ENCODE assay signal across 8 mouse cellular contexts in the genomic region with DNA sequence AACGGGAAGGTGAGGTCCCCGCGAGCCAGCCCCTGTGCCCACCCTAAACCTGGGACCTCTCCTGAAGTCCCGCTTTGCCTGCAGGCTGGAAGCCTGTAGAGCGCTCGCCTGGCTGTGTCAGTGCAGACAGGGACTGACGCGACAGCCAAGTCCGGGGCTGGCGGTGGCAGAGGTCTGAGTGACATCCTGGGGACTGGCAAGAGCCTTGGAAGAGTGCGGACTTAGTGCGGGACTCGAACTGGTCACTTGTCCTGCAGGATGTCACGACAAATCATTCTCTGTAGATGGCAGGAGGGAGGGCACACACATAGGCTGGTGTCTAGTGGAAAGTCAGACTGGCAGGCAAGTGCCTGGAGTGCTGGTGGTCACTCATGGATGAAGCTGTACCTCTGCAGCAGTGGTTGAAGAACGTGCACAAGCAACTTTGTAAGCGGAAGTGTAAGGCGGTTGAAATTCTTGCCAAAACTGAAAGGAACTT. TPM values are rescaled to one million over a fixed set of nuclear protein-coding genes. Genes with fewer than 3 reads are reported as not detected.
A peak's percentile ranks its signal among the peaks of the same experiment; 100 is the strongest.
DNase-seq lines count a peak whose midpoint lies in the region; ATAC-seq and TF ChIP-seq lines count a peak whose summit lies in the region.

No protein-coding gene starts in this region.

- peaks cover 7% of the 10 kb centered on the region for H3K4me1 ChIP-seq in heart, embryonic 15.5 days (replicated peaks)
- peaks cover 28% of the 10 kb centered on the region for H3K4me1 ChIP-seq in G1E (ENCODE audit: insufficient read depth, low read depth, low read length)
- no peaks in the 10 kb centered on the region for H3K4me1 ChIP-seq in kidney, postnatal 0 days (replicated peaks; ENCODE audit: insufficient read depth, low read length)
- peaks cover 7% of the 10 kb centered on the region; the same call in 1 of the 2 replicates for H3K4me1 ChIP-seq in midbrain, embryonic 12.5 days

- H3K4me2 ChIP-seq in heart, embryonic 15.5 days = peak overlapping the region; percentile 81
- H3K4me2 ChIP-seq in kidney, postnatal 0 days (ENCODE audit: low read length) = peak overlapping the region; percentile 91
- peak overlapping the region; percentile 81 for H3K4me2 ChIP-seq in midbrain, embryonic 12.5 days (replicated peaks)

- H3K27ac ChIP-seq in heart, embryonic 15.5 days = peak overlapping the region; percentile 90
- H3K27ac ChIP-seq in kidney, postnatal 0 days = peak overlapping the region; percentile 73
- H3K27ac ChIP-seq in midbrain, embryonic 12.5 days (replicated peaks) = peak overlapping the region; percentile 82

- ATAC-seq in heart, embryonic 15.5 days (replicated peaks; ENCODE audit: insufficient number of reproducible peaks, insufficient read depth, low FRiP score, low read depth) = peak; percentile 73
- ATAC-seq in G1E (ENCODE audit: extremely low read depth, insufficient number of reproducible peaks, low FRiP score, poor library complexity, severe bottlenecking) = peak; percentile 46
- ATAC-seq in erythroblast, adult 5-6 weeks (replicated peaks; ENCODE audit: low FRiP score, poor library complexity, severe bottlenecking) = peak; percentile 72
- ATAC-seq in kidney, postnatal 0 days (replicated peaks; ENCODE audit: low FRiP score, low read depth) = peak; percentile 71
- ATAC-seq in midbrain, embryonic 12.5 days (ENCODE audit: low FRiP score, low read depth) = peak; percentile 82

- 2% methylated on average over 17 of the region's 17 CpGs for WGBS in heart, embryonic 15.5 days
- under 1% methylated on average over 17 of the region's 17 CpGs for WGBS in kidney, postnatal 0 days
- 2% methylated on average over 17 of the region's 17 CpGs for WGBS in midbrain, embryonic 12.5 days

- no peak for TF ChIP-seq CTCF in G1E (IDR thresholded peaks at IDR 0.05; ENCODE audit: low read depth, low read length)
- no peak for TF ChIP-seq CTCF in kidney, postnatal 0 days (IDR thresholded peaks at IDR 0.05; ENCODE audit: low read depth)

- intact Hi-C loops in heart, postnatal 25 days (cut with DNase I) = loop anchor here (5.0 kb wide), 1 partner anchor 98 kb away; a partner anchor contains a TSS

- H3K4me3 ChIP-seq in heart, embryonic 15.5 days = peak overlapping the region; percentile 91
- peak overlapping the region; percentile 98 for H3K4me3 ChIP-seq in G1E (ENCODE audit: low read depth, low read length)
- H3K4me3 ChIP-seq in kidney, postnatal 0 days (replicated peaks; ENCODE audit: low read depth, low read length) = peak overlapping the region; percentile 76
- H3K4me3 ChIP-seq in midbrain, embryonic 12.5 days = peak overlapping the region; percentile 88

- H3K9ac ChIP-seq in heart, embryonic 15.5 days = peak overlapping the region; percentile 84
- H3K9ac ChIP-seq in kidney, postnatal 0 days (ENCODE audit: low read depth, low read length) = peak overlapping the region; percentile 66
- peak overlapping the region; percentile 86 for H3K9ac ChIP-seq in midbrain, embryonic 12.5 days (replicated peaks)

- H3K27me3 ChIP-seq in heart, embryonic 15.5 days = no peaks in the 10 kb centered on the region
- H3K27me3 ChIP-seq in G1E (ENCODE audit: insufficient read depth, low read length) = no peaks in the 10 kb centered on the region
- no peaks in the 10 kb centered on the region for H3K27me3 ChIP-seq in kidney, postnatal 0 days (ENCODE audit: insufficient read depth, low read length)
- H3K27me3 ChIP-seq in midbrain, embryonic 12.5 days = no peaks in the 10 kb centered on the region

- no peaks in the 10 kb centered on the region for H3K9me3 ChIP-seq in heart, embryonic 15.5 days (replicated peaks)
- H3K9me3 ChIP-seq in G1E (replicated peaks) = no peaks in the 10 kb centered on the region
- no peaks in the 10 kb centered on the region for H3K9me3 ChIP-seq in kidney, postnatal 0 days (replicated peaks; ENCODE audit: low read length)
- H3K9me3 ChIP-seq in midbrain, embryonic 12.5 days = no peaks in the 10 kb centered on the region

- peaks cover 19% of the 10 kb centered on the region; the same call in 1 of the 2 replicates for H3K36me3 ChIP-seq in heart, embryonic 15.5 days
- H3K36me3 ChIP-seq in G1E (replicated peaks) = peaks cover 34% of the 10 kb centered on the region
- no peaks in the 10 kb centered on the region for H3K36me3 ChIP-seq in kidney, postnatal 0 days (ENCODE audit: insufficient read depth, low read length)
- peaks cover 25% of the 10 kb centered on the region for H3K36me3 ChIP-seq in midbrain, embryonic 12.5 days

- no peak for DNase-seq in heart, postnatal 25 days (ENCODE audit: low spot score)
- peak; percentile 23 for DNase-seq in G1E (ENCODE audit: low spot score)
- peak; percentile 58 for DNase-seq in kidney, postnatal 0 days (ENCODE audit: low spot score)
- DNase-seq in cerebellum, postnatal 25 days = no peak
- DNase-seq in right cerebral cortex, adult 2 months (ENCODE audit: low spot score in 2 of 2) = no peak

RNA-seq across cellular contexts. Expression of a gene that starts 0.5 kb away (rescaled TPM):
- polyA plus RNA-seq in heart, embryonic 15.5 days (2015; fragmentation: Nextera tagmentation; extraction: Ambion mirVana) = 57.2 and 57.5 TPM in 2 replicates
- 10 to 100 TPM; 27.8 to 30.4 TPM for total RNA-seq in heart, postnatal 25 days (2021)
- total RNA-seq in G1E (2014; fragmentation: Nextera tagmentation) = 110 and 136 TPM in 2 replicates
- 74.5 and 103 TPM in 2 replicates for total RNA-seq in G1E (2017)
- polyA plus RNA-seq in G1E (2012) = 34.7 and 46.2 TPM in 2 replicates
- total RNA-seq in erythroblast, adult 5-6 weeks (2015; ENCODE audit: low replicate concordance) = 14.6 and 18.6 TPM in 2 replicates
- 11.2 and 16.1 TPM in 2 replicates for total RNA-seq in erythroblast, adult 5-6 weeks (2017; ENCODE audit: low replicate concordance)
- 85.6 and 88.0 TPM in 2 replicates for polyA plus RNA-seq in kidney, postnatal 0 days (2015; fragmentation: Nextera tagmentation; extraction: Ambion mirVana)
- 103 and 109 TPM in 2 replicates for polyA plus RNA-seq in midbrain, embryonic 12.5 days (2016; fragmentation: Nextera tagmentation; extraction: Ambion mirVana)

Comparison
In these comparisons a context has a peak if more than half of its experiments do, and no peak if none do; other contexts are left out.
1. DNase-seq: peak in G1E (single experiment) and kidney, postnatal 0 days (single experiment); none in heart, postnatal 25 days (single experiment), cerebellum, postnatal 25 days (0 of 2) and right cerebral cortex, adult 2 months (0 of 2).
2. Peak in every context shown above with its lines, with median percentiles within 50 percentile points of each other: ATAC-seq, H3K27ac ChIP-seq, H3K4me2 ChIP-seq, H3K4me3 ChIP-seq and H3K9ac ChIP-seq.